Mouse (Mus musculus) liver, postnatal 0 days (tissue): Measurements from ENCODE around the gene Sema4a. TPM values are rescaled to one million over a fixed set of nuclear protein-coding genes. Genes with fewer than 3 reads are reported as not detected.

Experiments
- ATAC-seq: fragments of 200-750 bp; cut with Nextera tagmentation; 2 replicates; pipeline ENCODE4 v1.8.0; 2017; ENCODE audit warnings: mild to moderate bottlenecking, moderate library complexity
- DNase-seq: peaks from one replicate; pipeline ENCODE4 v3.0.0-alpha.2; 2016
- H3K27ac ChIP-seq: fragments of 300-500 bp; sonication (generic); 2 replicates; pipeline ENCODE4 v1.5.1; 2014; ENCODE audit warnings: antibody characterized with exemption, moderate library complexity, mild to moderate bottlenecking, low read depth
- H3K27me3 ChIP-seq: fragments of 300-500 bp; sonication (generic); 2 replicates; pipeline ENCODE4 v1.6.1; 2014; ENCODE audit warnings: low read length, control low read depth, mixed read lengths; ENCODE audit not compliant: insufficient read depth
- H3K36me3 ChIP-seq: fragments of 300-500 bp; sonication (generic); replicated peaks from 2 replicates; pipeline ENCODE4 v1.6.1; 2014; ENCODE audit warnings: mild to moderate bottlenecking, control low read depth, low read length, moderate library complexity, mixed read lengths; ENCODE audit not compliant: insufficient read depth
- H3K4me1 ChIP-seq: fragments of 300-500 bp; sonication (generic); 2 replicates; pipeline ENCODE4 v1.6.1; 2014; ENCODE audit warnings: antibody characterized with exemption, mild to moderate bottlenecking, control low read depth; ENCODE audit not compliant: insufficient read depth
- H3K4me2 ChIP-seq: fragments of 300-500 bp; sonication (generic); 2 replicates; pipeline ENCODE4 v1.6.1; 2014; ENCODE audit warnings: low read depth, mild to moderate bottlenecking, low read length, moderate library complexity, mixed read lengths
- H3K4me3 ChIP-seq: fragments of 300-500 bp; sonication (generic); 2 replicates; pipeline ENCODE4 v1.5.1; 2014; ENCODE audit warnings: low read depth, low read length
- H3K9ac ChIP-seq: fragments of 300-500 bp; sonication (generic); replicated peaks from 2 replicates; pipeline ENCODE4 v1.6.1; 2014; ENCODE audit warnings: mild to moderate bottlenecking, moderate library complexity
- H3K9me3 ChIP-seq: fragments of 300-500 bp; sonication (generic); 2 replicates; pipeline ENCODE4 v1.6.1; 2016; ENCODE audit warnings: mild to moderate bottlenecking, control low read depth, low read length, mixed read lengths
- CTCF ChIP-seq: sonication (generic); IDR thresholded peaks from 2 replicates; pipeline ENCODE4 v1.5.1; 2016; ENCODE audit warnings: antibody characterized with exemption, low read depth
- EP300 ChIP-seq: IDR thresholded peaks from 2 replicates; pipeline ENCODE4 v1.6.1; 2016; ENCODE audit warnings: antibody characterized with exemption, low read depth, mild to moderate bottlenecking
- WGBS: fragments of 180-500 bp; shearing (Covaris S2); extraction: QIAGEN DNeasy Blood & Tissue Kit; methylation state at CpG from one replicate; pipeline ENCODE4 v1.1.7; 2014; ENCODE audit not compliant: insufficient replicate concordance; 5-methylcytosine and 5-hydroxymethylcytosine counted together
- microRNA-seq: library from miRNA; unstranded; fragments of <30 nt; microRNA quantifications from one replicate; pipeline ENCODE4, GENCODE M21; 2016
- polyA plus RNA-seq: library from polyadenylated mRNA; unstranded; fragments of >200 nt; fragmentation: Nextera tagmentation; extraction: Ambion mirVana; gene quantifications from 2 replicates; pipeline ENCODE4 v1.2.1, GENCODE M21; 2015

The Sema4a gene
- polyA plus RNA-seq, 1 experiment from 2014 or later = 30.0 TPM

- Histone ChIP-seq H3K27ac (no peak overlapping the region), H3K4me3 (no peak overlapping the region), H3K36me3 (peaks cover 21% of the 10 kb centered on the region), H3K9me3 (no peaks in the 10 kb centered on the region), H3K4me1 (no peaks in the 10 kb centered on the region; the same call in 1 of the 2 replicates), H3K9ac (no peak overlapping the region), H3K4me2 (no peak overlapping the region), H3K27me3 (no peaks in the 10 kb centered on the region)
- 88% methylated on average over 2 of the region's 2 CpGs for WGBS
- DNase-seq (no peak), ATAC-seq (no peak)
- no peak for TF ChIP-seq EP300
- TF ChIP-seq CTCF = no peak
These were observed 62.3 kb downstream of the Sema4a start for GRCm38 (mm10) chr3:88398666-88399065.

GRCm38 (mm10) chr3:88395742-88396141, 65.2 kb downstream of the Sema4a start:
- Histone ChIP-seq H3K36me3 (peaks cover 21% of the 10 kb centered on the region), H3K27ac (peak overlapping the region; percentile 39; the same call in 1 of the 2 replicates), H3K27me3 (no peaks in the 10 kb centered on the region), H3K4me3 (no peak overlapping the region), H3K4me2 (no peak overlapping the region), H3K4me1 (no peaks in the 10 kb centered on the region; the same call in 1 of the 2 replicates), H3K9me3 (no peaks in the 10 kb centered on the region), H3K9ac (no peak overlapping the region)
- TF ChIP-seq CTCF (no peak), EP300 (no peak)
- peak; percentile 15; the same call in 1 of the 2 replicates for ATAC-seq
- 62% methylated on average over 8 of the region's 8 CpGs for WGBS
- peak; percentile 25 for DNase-seq

- peak overlapping the region; percentile 39 for H3K27ac ChIP-seq
- WGBS = 86% methylated on average over 6 of the region's 6 CpGs
- H3K4me3 ChIP-seq = no peak overlapping the region
- DNase-seq = peak; percentile 37
- peaks cover 24% of the 10 kb centered on the region for H3K36me3 ChIP-seq
- peak; percentile 33; the same call in 1 of the 2 replicates for ATAC-seq
- TF ChIP-seq CTCF = no peak
- TF ChIP-seq EP300 = no peak
- no peaks in the 10 kb centered on the region for H3K9me3 ChIP-seq
- H3K4me1 ChIP-seq = no peaks in the 10 kb centered on the region; the same call in 1 of the 2 replicates
- H3K27me3 ChIP-seq = no peaks in the 10 kb centered on the region
- H3K9ac ChIP-seq = no peak overlapping the region
- H3K4me2 ChIP-seq = no peak overlapping the region
These were observed 65.7 kb downstream of the Sema4a start for GRCm38 (mm10) chr3:88395288-88395687.

GRCm38 (mm10) chr3:88393776-88394375, 67.1 kb downstream of the Sema4a start:
- no peak overlapping the region for H3K4me3 ChIP-seq
- no peak overlapping the region for H3K9ac ChIP-seq
- H3K9me3 ChIP-seq = no peaks in the 10 kb centered on the region
- ATAC-seq (no peak), DNase-seq (no peak)
- no peaks in the 10 kb centered on the region; the same call in 1 of the 2 replicates for H3K4me1 ChIP-seq
- no peaks in the 10 kb centered on the region for H3K27me3 ChIP-seq
- no peak for TF ChIP-seq CTCF
- no peak for TF ChIP-seq EP300
- H3K4me2 ChIP-seq = no peak overlapping the region
- no peak overlapping the region for H3K27ac ChIP-seq
- H3K36me3 ChIP-seq = peaks cover 16% of the 10 kb centered on the region
- WGBS = 87% methylated on average over 9 of the region's 9 CpGs

Small RNAs within 50 kb of the gene (microRNA-seq; reads per million reads assigned to microRNA genes)
- gene Mir7011 = not detected

Other genes starting within 250 kb of the Sema4a start
- 6.5 and 7.0 TPM in 2 replicates for gene Rhbg, start 206.5 kb downstream of the Sema4a start, polyA plus RNA-seq
- 0.64 and 1.0 TPM in 2 replicates for gene Gm38392, start 174.0 kb downstream of the Sema4a start, polyA plus RNA-seq
- gene Tsacc, start 164.2 kb downstream of the Sema4a start, polyA plus RNA-seq = 6.2 and 7.0 TPM in 2 replicates
- 138 and 151 TPM in 2 replicates for gene Cct3, start 164.1 kb downstream of the Sema4a start, polyA plus RNA-seq
- 111 and 114 TPM in 2 replicates for gene Glmp, start 136.2 kb downstream of the Sema4a start, polyA plus RNA-seq
- 1.4 TPM in 2 replicates for gene Tmem79, start 125.0 kb downstream of the Sema4a start, polyA plus RNA-seq
- gene Smg5, start 124.9 kb downstream of the Sema4a start, polyA plus RNA-seq = 9.9 and 11.8 TPM in 2 replicates
- gene Paqr6, start 96.6 kb downstream of the Sema4a start, polyA plus RNA-seq = 1.7 and 2.0 TPM in 2 replicates
- 0.43 and 0.62 TPM in 2 replicates for gene Bglap3, start 88.4 kb downstream of the Sema4a start, polyA plus RNA-seq
- not detected in 2 replicates for gene Bglap2, start 82.5 kb downstream of the Sema4a start, polyA plus RNA-seq
- not detected in 2 replicates for gene Bglap, start 76.7 kb downstream of the Sema4a start, polyA plus RNA-seq
- gene Pmf1, start 50.9 kb downstream of the Sema4a start, polyA plus RNA-seq = 59.5 and 64.3 TPM in 2 replicates
- gene Slc25a44, start 36.0 kb downstream of the Sema4a start, polyA plus RNA-seq = 9.0 and 9.2 TPM in 2 replicates
- gene Lmna, start 48.8 kb upstream of the Sema4a start, polyA plus RNA-seq = 68.4 and 73.4 TPM in 2 replicates
- 0.37 and 0.51 TPM in 2 replicates for gene Mex3a, start 71.2 kb upstream of the Sema4a start, polyA plus RNA-seq
- 0.13 and 0.29 TPM in 2 replicates for gene Rab25, start 87.1 kb upstream of the Sema4a start, polyA plus RNA-seq
- gene Lamtor2, start 91.9 kb upstream of the Sema4a start, polyA plus RNA-seq = 104 and 106 TPM in 2 replicates
- 12.5 and 13.5 TPM in 2 replicates for gene Ubqln4, start 92.6 kb upstream of the Sema4a start, polyA plus RNA-seq
- gene Ssr2, start 114.7 kb upstream of the Sema4a start, polyA plus RNA-seq = 141 and 155 TPM in 2 replicates
- gene Arhgef2, start 144.8 kb upstream of the Sema4a start, polyA plus RNA-seq = 13.7 and 13.8 TPM in 2 replicates
- not detected in 2 replicates for gene Rxfp4, start 192.0 kb upstream of the Sema4a start, polyA plus RNA-seq
- 18.8 and 19.8 TPM in 2 replicates for gene Khdc4, start 224.6 kb upstream of the Sema4a start, polyA plus RNA-seq